ENCODE assay signal across 8 mouse cellular contexts in the genomic region with DNA sequence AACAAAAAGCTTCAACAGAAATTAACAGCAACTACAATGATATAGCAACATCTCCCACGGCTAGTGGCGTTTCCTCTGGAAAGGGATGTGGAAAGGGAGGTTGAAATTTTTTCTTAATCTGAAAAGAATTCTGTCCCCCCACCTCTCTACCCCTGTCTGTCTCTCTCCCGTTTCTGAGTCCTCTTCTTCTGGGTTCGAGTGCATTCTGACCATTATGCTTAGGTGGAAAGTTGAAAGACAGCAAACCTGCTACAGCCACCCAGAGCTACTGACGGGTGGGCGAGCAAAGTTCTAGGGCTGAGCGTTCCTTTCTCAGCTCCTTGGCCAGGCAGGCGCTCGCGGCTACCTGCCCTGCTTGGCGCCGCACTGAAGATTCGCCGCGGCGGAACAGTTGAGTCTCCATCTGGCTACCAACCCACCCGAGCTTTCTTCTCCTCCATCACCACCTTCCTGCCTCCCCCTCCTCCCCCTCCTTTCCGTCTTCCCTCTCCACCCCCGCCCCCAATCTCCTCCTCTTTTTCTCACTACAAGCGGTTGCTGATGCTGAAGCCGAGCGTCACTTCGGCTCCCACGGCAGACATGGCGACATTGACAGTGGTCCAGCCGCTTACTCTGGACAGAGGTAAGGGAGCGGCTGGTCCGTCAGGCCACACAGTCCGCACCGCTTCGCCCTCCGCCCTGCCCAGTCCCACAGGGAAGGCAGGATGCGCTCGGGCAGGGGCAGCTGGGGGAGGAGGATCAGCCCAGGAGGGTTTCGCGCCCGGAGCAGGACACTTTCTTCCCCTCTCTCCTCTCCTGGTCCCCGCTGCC. TPM values are rescaled to one million over a fixed set of nuclear protein-coding genes. Genes with fewer than 3 reads are reported as not detected.
DNase-seq lines count a peak whose midpoint lies in the region; ATAC-seq and TF ChIP-seq lines count a peak whose summit lies in the region.

A gene (plus strand): TSS at position 366 of the 810 bp plus-strand sequence.

- H3K36me3 ChIP-seq in lung, embryonic 14.5 days (ENCODE audit: insufficient read depth) = no peaks in the 10 kb centered on the region
- no peaks in the 10 kb centered on the region for H3K36me3 ChIP-seq in heart, embryonic 16.5 days (ENCODE audit: control insufficient read depth, insufficient read depth)
- no peaks in the 10 kb centered on the region for H3K36me3 ChIP-seq in midbrain, embryonic 11.5 days (ENCODE audit: control insufficient read depth, insufficient read depth, low read length)

- no peaks in the 10 kb centered on the region for H3K4me1 ChIP-seq in lung, embryonic 14.5 days (ENCODE audit: insufficient read depth)
- H3K4me1 ChIP-seq in cortical plate, adult 2 months (ENCODE audit: control insufficient read depth, insufficient read depth, low read length) = peaks cover 1% of the 10 kb centered on the region; the same call in 1 of the 2 replicates
- H3K4me1 ChIP-seq in heart, embryonic 16.5 days (ENCODE audit: control insufficient read depth, insufficient read depth, low read length) = no peaks in the 10 kb centered on the region
- peaks cover 2% of the 10 kb centered on the region; the same call in 1 of the 2 replicates for H3K4me1 ChIP-seq in midbrain, embryonic 11.5 days (ENCODE audit: control insufficient read depth, insufficient read depth, low read length)

- peak; percentile 55 for TF ChIP-seq POLR2A in cortical plate, adult 2 months (IDR thresholded peaks at IDR 0.05; ENCODE audit: extremely low read depth, insufficient read depth, low read length)

- peak; percentile 54 for DNase-seq in lung, embryonic 14.5 days
- no peak for DNase-seq in lung, postnatal 25 days (ENCODE audit: low spot score)
- peak in 1 of 2 experiments; percentile 28 for DNase-seq in layer of hippocampus, postnatal 14 days (ENCODE audit: low spot score in 2 of 2)
- peak; percentile 91 for DNase-seq in midbrain, embryonic 11.5 days (ENCODE audit: low spot score, missing footprints)
- peak; percentile 60 for DNase-seq in telencephalon, adult 2 months (ENCODE audit: low read depth, low spot score)

- ATAC-seq in lung, embryonic 14.5 days (ENCODE audit: insufficient read depth) = peak; percentile 84
- 0 out of 2 replicates have a peak, but pooled peaks have one; percentile 37 for ATAC-seq in heart, embryonic 16.5 days (replicated peaks; ENCODE audit: extremely low read depth, insufficient read depth, low FRiP score)
- ATAC-seq in midbrain, embryonic 11.5 days (ENCODE audit: low FRiP score) = peak; percentile 78
- no peak for ATAC-seq in megakaryocyte, adult 5-6 weeks (ENCODE audit: poor library complexity, severe bottlenecking)

- no peaks in the 10 kb centered on the region for H3K9me3 ChIP-seq in lung, embryonic 14.5 days (ENCODE audit: low read depth, low read length)
- H3K9me3 ChIP-seq in heart, embryonic 16.5 days (replicated peaks; ENCODE audit: control insufficient read depth, low read length) = no peaks in the 10 kb centered on the region
- H3K9me3 ChIP-seq in midbrain, embryonic 11.5 days (ENCODE audit: control insufficient read depth, low read length) = no peaks in the 10 kb centered on the region

- TF ChIP-seq CTCF in lung, embryonic 14.5 days (IDR thresholded peaks at IDR 0.05; ENCODE audit: low read depth) = no peak
- TF ChIP-seq CTCF in cortical plate, adult 2 months (IDR thresholded peaks at IDR 0.05; ENCODE audit: extremely low read depth, insufficient read depth, low read length) = no peak

- H3K4me3 ChIP-seq in lung, embryonic 14.5 days (ENCODE audit: low read depth, low read length) = peak within 1 kb of the TSS; percentile 67
- peak within 1 kb of the TSS; percentile 77 for H3K4me3 ChIP-seq in cortical plate, adult 2 months (ENCODE audit: insufficient read depth, low read length)
- peak within 1 kb of the TSS; percentile 74 for H3K4me3 ChIP-seq in heart, embryonic 16.5 days (ENCODE audit: low read length)
- peak within 1 kb of the TSS; percentile 65 for H3K4me3 ChIP-seq in midbrain, embryonic 11.5 days (ENCODE audit: low read depth, low read length)

- 1% methylated on average over 37 of the region's 38 CpGs for WGBS in lung, embryonic 14.5 days
- 3% methylated on average over 37 of the region's 38 CpGs for WGBS in heart, embryonic 16.5 days
- 2% methylated on average over 37 of the region's 38 CpGs for WGBS in midbrain, embryonic 11.5 days

- peak within 1 kb of the TSS; percentile 69; the same call in 1 of the 2 replicates for H3K27ac ChIP-seq in lung, embryonic 14.5 days (ENCODE audit: low read depth)
- peak within 1 kb of the TSS; percentile 97 for H3K27ac ChIP-seq in cortical plate, adult 2 months (ENCODE audit: insufficient read depth, low read length)
- no peak within 1 kb of the TSS for H3K27ac ChIP-seq in heart, embryonic 16.5 days (ENCODE audit: low read length)
- peak within 1 kb of the TSS; percentile 59 for H3K27ac ChIP-seq in midbrain, embryonic 11.5 days (ENCODE audit: low read depth, low read length)

- peak within 1 kb of the TSS; percentile 58 for H3K9ac ChIP-seq in lung, embryonic 14.5 days
- peak within 1 kb of the TSS; percentile 63 for H3K9ac ChIP-seq in heart, embryonic 16.5 days (ENCODE audit: low read length)
- peak within 1 kb of the TSS; percentile 76 for H3K9ac ChIP-seq in midbrain, embryonic 11.5 days (ENCODE audit: low read length)

- peaks cover 23% of the 10 kb centered on the region for H3K27me3 ChIP-seq in lung, embryonic 14.5 days (ENCODE audit: insufficient read depth, low read length)
- H3K27me3 ChIP-seq in heart, embryonic 16.5 days (ENCODE audit: control insufficient read depth, insufficient read depth, low read length) = peaks cover 26% of the 10 kb centered on the region
- H3K27me3 ChIP-seq in midbrain, embryonic 11.5 days (ENCODE audit: control insufficient read depth, insufficient read depth, low read length) = peaks cover 5% of the 10 kb centered on the region

- peak within 1 kb of the TSS; percentile 98 for H3K4me2 ChIP-seq in lung, embryonic 14.5 days
- peak within 1 kb of the TSS; percentile 94 for H3K4me2 ChIP-seq in heart, embryonic 16.5 days (ENCODE audit: low read depth, low read length)
- peak within 1 kb of the TSS; percentile 95 for H3K4me2 ChIP-seq in midbrain, embryonic 11.5 days

RNA-seq across cellular contexts. Expression of the gene that starts here (rescaled TPM):
- 10.5 and 12.5 TPM in 2 replicates for polyA plus RNA-seq in lung, embryonic 14.5 days (2014; fragmentation: Nextera tagmentation; extraction: Ambion mirVana)
- 20.0 and 21.3 TPM in 2 replicates for polyA plus RNA-seq in cortical plate, adult 2 months (2012; rRNA removed)
- 1.3 and 2.0 TPM in 2 replicates for polyA plus RNA-seq in heart, embryonic 16.5 days (2015; fragmentation: Nextera tagmentation; extraction: Ambion mirVana)
- 10 to 100 TPM; 44.8 to 45.7 TPM for total RNA-seq in layer of hippocampus, postnatal 14 days (2021)
- polyA plus RNA-seq in midbrain, embryonic 11.5 days (2014; fragmentation: Nextera tagmentation; extraction: Ambion mirVana) = 9.0 and 11.6 TPM in 2 replicates
- total RNA-seq in megakaryocyte, adult 5-6 weeks (2015) = not detected in 2 replicates
- not detected in 2 replicates for total RNA-seq in megakaryocyte, adult 5-6 weeks (2017)

Comparison
In these comparisons a context has a peak if more than half of its experiments do, and no peak if none do; other contexts are left out.
1. RNA of the gene that starts here (total RNA-seq): 44.8 to 45.7 TPM in layer of hippocampus, postnatal 14 days; not detected in megakaryocyte, adult 5-6 weeks; every median in the first group is over 10 times any median in the second.
2. Peak in every context shown above with its lines, with median percentiles within 50 percentile points of each other: H3K4me2 ChIP-seq, H3K4me3 ChIP-seq and H3K9ac ChIP-seq.